ENCODE assay signal across 7 mouse cellular contexts in genomic region chr4:134000466-134001438, GRCm38 (mm10). TPM values are rescaled to one million over a fixed set of nuclear protein-coding genes. Genes with fewer than 3 reads are reported as not detected.
A peak's percentile ranks its signal among the peaks of the same experiment; 100 is the strongest.
DNase-seq lines count a peak whose midpoint lies in the region; ATAC-seq lines count a peak whose summit lies in the region.

Gene Dhdds, minus strand, starts transcription at chr4:134000918.

- H3K9me3 ChIP-seq in intestine, embryonic 16.5 days (ENCODE audit: control insufficient read depth, low read length) = no peaks in the 10 kb centered on the region
- H3K9me3 ChIP-seq in midbrain, embryonic 11.5 days (ENCODE audit: control insufficient read depth, low read length) = no peaks in the 10 kb centered on the region

- intact Hi-C loops in left cerebral cortex, postnatal 36 days (cut with DNase I) = no loop called here

- ATAC-seq in intestine, embryonic 16.5 days = peak; percentile 99
- peak; percentile 97 for ATAC-seq in midbrain, embryonic 11.5 days (ENCODE audit: low FRiP score)

- H3K27me3 ChIP-seq in intestine, embryonic 16.5 days (replicated peaks; ENCODE audit: control insufficient read depth, insufficient read depth, low read length) = no peaks in the 10 kb centered on the region
- no peaks in the 10 kb centered on the region for H3K27me3 ChIP-seq in midbrain, embryonic 11.5 days (ENCODE audit: control insufficient read depth, insufficient read depth, low read length)

- peak within 1 kb of the TSS; percentile 83 for H3K4me2 ChIP-seq in intestine, embryonic 16.5 days (ENCODE audit: low read depth, low read length)
- H3K4me2 ChIP-seq in midbrain, embryonic 11.5 days = peak within 1 kb of the TSS; percentile 68

- H3K36me3 ChIP-seq in intestine, embryonic 16.5 days (ENCODE audit: control insufficient read depth, insufficient read depth, low read length) = peaks cover 5% of the 10 kb centered on the region; the same call in 1 of the 2 replicates
- peaks cover 1% of the 10 kb centered on the region; the same call in 1 of the 2 replicates for H3K36me3 ChIP-seq in midbrain, embryonic 11.5 days (ENCODE audit: control insufficient read depth, insufficient read depth, low read length)

- H3K4me1 ChIP-seq in intestine, embryonic 16.5 days (ENCODE audit: control insufficient read depth, insufficient read depth, low read length) = peaks cover 5% of the 10 kb centered on the region
- H3K4me1 ChIP-seq in midbrain, embryonic 11.5 days (ENCODE audit: control insufficient read depth, insufficient read depth, low read length) = peaks cover 36% of the 10 kb centered on the region

- peak within 1 kb of the TSS; percentile 36 for H3K27ac ChIP-seq in intestine, embryonic 16.5 days (ENCODE audit: low read length)
- H3K27ac ChIP-seq in midbrain, embryonic 11.5 days (ENCODE audit: low read depth, low read length) = no peak within 1 kb of the TSS

- H3K4me3 ChIP-seq in intestine, embryonic 16.5 days (ENCODE audit: low read length) = peak within 1 kb of the TSS; percentile 72
- peak within 1 kb of the TSS; percentile 72 for H3K4me3 ChIP-seq in midbrain, embryonic 11.5 days (ENCODE audit: low read depth, low read length)

- peak; percentile 93 for DNase-seq in adrenal gland, adult 8-10 months
- peak; percentile 99 for DNase-seq in embryo, embryonic 9.5 days (ENCODE audit: extremely low spot score)
- peak; percentile 92 to 95 for DNase-seq in gastrocnemius, postnatal 4 days (ENCODE audit: low spot score in 2 of 2)
- peak; percentile 93 to 96 for DNase-seq in left cerebral cortex, postnatal 36 days (ENCODE audit: low spot score in 2 of 2)
- peak; percentile 100 for DNase-seq in midbrain, embryonic 11.5 days (ENCODE audit: low spot score, missing footprints)
- peak; percentile 96 for DNase-seq in skeletal muscle tissue, adult 2 months (ENCODE audit: low read depth, low spot score)

- WGBS in intestine, embryonic 16.5 days = 1% methylated on average over 49 of the region's 49 CpGs
- 1% methylated on average over 49 of the region's 49 CpGs for WGBS in midbrain, embryonic 11.5 days

- H3K9ac ChIP-seq in intestine, embryonic 16.5 days (ENCODE audit: low read depth, low read length) = peak within 1 kb of the TSS; percentile 78
- H3K9ac ChIP-seq in midbrain, embryonic 11.5 days (ENCODE audit: low read length) = peak within 1 kb of the TSS; percentile 74

RNA-seq across cellular contexts. Expression of gene Dhdds, which starts in this region (rescaled TPM):
- 10 to 100 TPM; 48.8 to 57.7 (median 57.0) TPM for total RNA-seq in adrenal gland, adult 8-10 months (2022)
- 10 to 100 TPM; 27.1 to 28.8 TPM for total RNA-seq in gastrocnemius, postnatal 4 days (2021)
- polyA plus RNA-seq in intestine, embryonic 16.5 days (2015; fragmentation: Nextera tagmentation; extraction: Ambion mirVana) = 41.3 and 45.4 TPM in 2 replicates
- total RNA-seq in left cerebral cortex, postnatal 36 days (2021) = 10 to 100 TPM; 61.9 to 63.3 TPM
- 38.9 and 42.4 TPM in 2 replicates for polyA plus RNA-seq in midbrain, embryonic 11.5 days (2014; fragmentation: Nextera tagmentation; extraction: Ambion mirVana)
